In genomic region chr9:91401471-91401870, GRCm38 (mm10) we compare ENCODE assay signal across 21 mouse cellular contexts. TPM values are rescaled to one million over a fixed set of nuclear protein-coding genes. Genes with fewer than 3 reads are reported as not detected.
A peak's percentile ranks its signal among the peaks of the same experiment; 100 is the strongest.
DNase-seq lines count a peak whose midpoint lies in the region; ATAC-seq lines count a peak whose summit lies in the region.
"Had no signal": no experiment of that assay in that cellular context is flagged by ENCODE, and none has a peak within 500 bp of the region (broad histone marks: within the 10 kb centered on the region; RNA-seq: fewer than 3 reads in every experiment).

No protein-coding gene starts in this region.

- no peaks in the 10 kb centered on the region for H3K9me3 ChIP-seq in forebrain, embryonic 10.5 days
- no peaks in the 10 kb centered on the region for H3K9me3 ChIP-seq in forebrain, embryonic 16.5 days (ENCODE audit: control insufficient read depth, low read length)
- H3K9me3 ChIP-seq in hindbrain, embryonic 10.5 days: no peaks in the 10 kb centered on the region
- no peaks in the 10 kb centered on the region for H3K9me3 ChIP-seq in hindbrain, embryonic 12.5 days (replicated peaks)
- H3K9me3 ChIP-seq: embryonic facial prominence, embryonic 10.5 days; heart, embryonic 10.5 days; hindbrain, embryonic 15.5 days had no signal

- H3K9ac ChIP-seq in forebrain, embryonic 16.5 days (replicated peaks; ENCODE audit: low read depth, low read length): no peak overlapping the region
- H3K9ac ChIP-seq in hindbrain, embryonic 12.5 days: no peak overlapping the region
- H3K9ac ChIP-seq: hindbrain, embryonic 15.5 days had no signal

- no peaks in the 10 kb centered on the region for H3K36me3 ChIP-seq in forebrain, embryonic 10.5 days (replicated peaks)
- H3K36me3 ChIP-seq in forebrain, embryonic 16.5 days (ENCODE audit: control insufficient read depth, insufficient read depth): no peaks in the 10 kb centered on the region
- no peaks in the 10 kb centered on the region for H3K36me3 ChIP-seq in hindbrain, embryonic 10.5 days
- no peaks in the 10 kb centered on the region for H3K36me3 ChIP-seq in hindbrain, embryonic 12.5 days
- H3K36me3 ChIP-seq: embryonic facial prominence, embryonic 10.5 days; heart, embryonic 10.5 days; hindbrain, embryonic 15.5 days had no signal

- H3K4me2 ChIP-seq in forebrain, embryonic 16.5 days (ENCODE audit: low read length): no peak overlapping the region
- H3K4me2 ChIP-seq in hindbrain, embryonic 12.5 days (replicated peaks): no peak overlapping the region
- H3K4me2 ChIP-seq: hindbrain, embryonic 15.5 days had no signal

- H3K27ac ChIP-seq in forebrain, embryonic 10.5 days: peak overlapping the region; percentile 5; the same call in 1 of the 2 replicates
- no peak overlapping the region for H3K27ac ChIP-seq in forebrain, embryonic 16.5 days (ENCODE audit: low read length)
- no peak overlapping the region for H3K27ac ChIP-seq in hindbrain, embryonic 10.5 days
- no peak overlapping the region for H3K27ac ChIP-seq in hindbrain, embryonic 12.5 days
- H3K27ac ChIP-seq: embryonic facial prominence, embryonic 10.5 days; heart, embryonic 10.5 days; hindbrain, embryonic 15.5 days had no signal

- H3K27me3 ChIP-seq in forebrain, embryonic 10.5 days (ENCODE audit: poor library complexity, severe bottlenecking): peaks cover 100% of the 10 kb centered on the region
- peaks cover 85% of the 10 kb centered on the region for H3K27me3 ChIP-seq in forebrain, embryonic 16.5 days (replicated peaks; ENCODE audit: control insufficient read depth, insufficient read depth, low read length)
- H3K27me3 ChIP-seq in hindbrain, embryonic 10.5 days (ENCODE audit: insufficient read depth, poor library complexity, severe bottlenecking): peaks cover 100% of the 10 kb centered on the region
- H3K27me3 ChIP-seq in hindbrain, embryonic 12.5 days: peaks cover 95% of the 10 kb centered on the region
- H3K27me3 ChIP-seq: CH12.LX had no signal

- H3K4me1 ChIP-seq in forebrain, embryonic 10.5 days: peaks cover 58% of the 10 kb centered on the region
- H3K4me1 ChIP-seq in forebrain, embryonic 16.5 days (replicated peaks; ENCODE audit: control insufficient read depth, insufficient read depth, low read length): no peaks in the 10 kb centered on the region
- peaks cover 29% of the 10 kb centered on the region; the same call in 1 of the 2 replicates for H3K4me1 ChIP-seq in hindbrain, embryonic 10.5 days (replicated peaks)
- no peaks in the 10 kb centered on the region for H3K4me1 ChIP-seq in hindbrain, embryonic 12.5 days
- H3K4me1 ChIP-seq: embryonic facial prominence, embryonic 10.5 days; heart, embryonic 10.5 days; hindbrain, embryonic 15.5 days had no signal

- 2% methylated on average over 10 of the region's 10 CpGs for WGBS in forebrain, embryonic 10.5 days
- WGBS in forebrain, embryonic 16.5 days: 8% methylated on average over 10 of the region's 10 CpGs
- 3% methylated on average over 10 of the region's 10 CpGs for WGBS in hindbrain, embryonic 10.5 days
- 4% methylated on average over 10 of the region's 10 CpGs for WGBS in hindbrain, embryonic 12.5 days

- H3K4me3 ChIP-seq in forebrain, embryonic 10.5 days: no peak overlapping the region
- no peak overlapping the region for H3K4me3 ChIP-seq in forebrain, embryonic 16.5 days (replicated peaks; ENCODE audit: low read length)
- no peak overlapping the region for H3K4me3 ChIP-seq in hindbrain, embryonic 10.5 days
- H3K4me3 ChIP-seq in hindbrain, embryonic 12.5 days: no peak overlapping the region
- H3K4me3 ChIP-seq: embryonic facial prominence, embryonic 10.5 days; heart, embryonic 10.5 days; hindbrain, embryonic 15.5 days had no signal

- no peak for ATAC-seq in forebrain, embryonic 16.5 days
- no peak for ATAC-seq in hindbrain, embryonic 12.5 days (ENCODE audit: low FRiP score)
- ATAC-seq: activated CD4-positive, CD25-positive, alpha-beta regulatory T cell, adult 4 months; intestine, embryonic 16.5 days; Patski had no signal

- DNase-seq in forebrain, embryonic 10.5 days (ENCODE audit: extremely low spot score, low spot score): peak; percentile 28
- DNase-seq in hindbrain, embryonic 10.5 days (ENCODE audit: low spot score): peak; percentile 29
- DNase-seq in retina, postnatal 1 day: peak; percentile 3
- no peak for DNase-seq in retina, embryonic 14.5 days (ENCODE audit: low spot score)
- DNase-seq in adipocyte (ENCODE audit: low spot score): no peak
- DNase-seq: adrenal gland, adult 2 months; adrenal gland, postnatal 25 days; cerebellum, adult 2 months; gastrocnemius, postnatal 36 days; heart, adult 18-20 months; heart, postnatal 10 days had no signal

RNA-seq across cellular contexts. Expression of gene Zic1, which starts 35.9 kb away (rescaled TPM):
- polyA plus RNA-seq in forebrain, embryonic 10.5 days (2016; fragmentation: Nextera tagmentation; extraction: Ambion mirVana): 6.2 and 8.9 TPM in 2 replicates
- 4.5 and 8.0 TPM in 2 replicates for polyA plus RNA-seq in forebrain, embryonic 16.5 days (2015; fragmentation: Nextera tagmentation; extraction: Ambion mirVana)
- polyA plus RNA-seq in hindbrain, embryonic 10.5 days (2016; fragmentation: Nextera tagmentation; extraction: Ambion mirVana): 6.9 and 8.1 TPM in 2 replicates
- 17.0 and 17.9 TPM in 2 replicates for polyA plus RNA-seq in hindbrain, embryonic 12.5 days (2016; fragmentation: Nextera tagmentation; extraction: Ambion mirVana)
- polyA plus RNA-seq: activated CD4-positive, CD25-positive, alpha-beta regulatory T cell, adult 4 months; heart, embryonic 10.5 days; heart, embryonic 14.5 days; intestine, embryonic 16.5 days; Patski had no signal

RNA-seq across cellular contexts. Expression of gene Zic4, which starts 39.3 kb away (rescaled TPM):
- 24.8 and 41.8 TPM in 2 replicates for polyA plus RNA-seq in forebrain, embryonic 10.5 days (2016; fragmentation: Nextera tagmentation; extraction: Ambion mirVana)
- polyA plus RNA-seq in forebrain, embryonic 16.5 days (2015; fragmentation: Nextera tagmentation; extraction: Ambion mirVana): 28.3 and 47.6 TPM in 2 replicates
- 16.9 and 19.8 TPM in 2 replicates for polyA plus RNA-seq in hindbrain, embryonic 10.5 days (2016; fragmentation: Nextera tagmentation; extraction: Ambion mirVana)
- 54.0 and 55.0 TPM in 2 replicates for polyA plus RNA-seq in hindbrain, embryonic 12.5 days (2016; fragmentation: Nextera tagmentation; extraction: Ambion mirVana)
- polyA plus RNA-seq: activated CD4-positive, CD25-positive, alpha-beta regulatory T cell, adult 4 months; adrenal gland, adult 2 months; heart, embryonic 14.5 days; intestine, embryonic 16.5 days; Patski had no signal

Comparison
In these comparisons a context has a peak if more than half of its experiments do, and no peak if none do; other contexts are left out.
1. DNase-seq: peak in forebrain, embryonic 10.5 days (single experiment), hindbrain, embryonic 10.5 days (single experiment) and retina, postnatal 1 day (single experiment); none in retina, embryonic 14.5 days (single experiment) and adipocyte (single experiment).